Mouse (Mus musculus) thymus, postnatal 25 days (tissue): ENCODE results near the gene Slc26a9.

Experiments used
- DNase-seq: peaks from one replicate; pipeline ENCODE4 v3.0.0; 2022

Gene Slc26a9

GRCm38 (mm10) chr1:131737269-131737668 is 6.6 kb upstream of the Slc26a9 start:
- no peak for DNase-seq

GRCm38 (mm10) chr1:131738760-131739159 is 5.1 kb upstream of the Slc26a9 start:
- DNase-seq = no peak

- DNase-seq = no peak
Observed at GRCm38 (mm10) chr1:131739481-131740160, 4.2 kb upstream of the Slc26a9 start.

- no peak for DNase-seq
Observed at GRCm38 (mm10) chr1:131745391-131745790, 1.6 kb downstream of the Slc26a9 start.

GRCm38 (mm10) chr1:131747761-131748160 is 3.9 kb downstream of the Slc26a9 start:
- DNase-seq = no peak

- no peak for DNase-seq
Observed at GRCm38 (mm10) chr1:131748636-131749035, 4.8 kb downstream of the Slc26a9 start.

- no peak for DNase-seq
Observed at GRCm38 (mm10) chr1:131749706-131750545, 6.1 kb downstream of the Slc26a9 start.

- no peak for DNase-seq
Observed at GRCm38 (mm10) chr1:131751181-131751890, 7.5 kb downstream of the Slc26a9 start.

- DNase-seq = no peak
Observed at GRCm38 (mm10) chr1:131751891-131752311, 8.1 kb downstream of the Slc26a9 start.

- no peak for DNase-seq
Observed at GRCm38 (mm10) chr1:131754212-131754829, 10.5 kb downstream of the Slc26a9 start.

- DNase-seq = no peak
Observed at GRCm38 (mm10) chr1:131754916-131755315, 11.1 kb downstream of the Slc26a9 start.

GRCm38 (mm10) chr1:131757211-131757610 is 13.4 kb downstream of the Slc26a9 start:
- DNase-seq = no peak

- no peak for DNase-seq
Observed at GRCm38 (mm10) chr1:131758796-131759195, 15.0 kb downstream of the Slc26a9 start.

- DNase-seq = no peak
Observed at GRCm38 (mm10) chr1:131759667-131760427, 16.0 kb downstream of the Slc26a9 start.

- no peak for DNase-seq
Observed at GRCm38 (mm10) chr1:131760428-131760820, 16.6 kb downstream of the Slc26a9 start.

- no peak for DNase-seq
Observed at GRCm38 (mm10) chr1:131761079-131761831, 17.4 kb downstream of the Slc26a9 start.

- no peak for DNase-seq
Observed at GRCm38 (mm10) chr1:131763683-131764082, 19.9 kb downstream of the Slc26a9 start.

- no peak for DNase-seq
Observed at GRCm38 (mm10) chr1:131764581-131765338, 20.9 kb downstream of the Slc26a9 start.

- peak; percentile 78 for DNase-seq
Observed at GRCm38 (mm10) chr1:131765357-131766001, 21.7 kb downstream of the Slc26a9 start.

- DNase-seq = no peak
Observed at GRCm38 (mm10) chr1:131769296-131769695, 25.5 kb downstream of the Slc26a9 start.
